Mouse (Mus musculus) left cerebral cortex, adult 18-20 months (tissue): Measurements from ENCODE around the gene 0610040J01Rik. TPM values are rescaled to one million over a fixed set of nuclear protein-coding genes. Genes with fewer than 3 reads are reported as not detected.
A peak's percentile ranks its signal among the peaks of the same experiment; 100 is the strongest.
"Not testable (repeated sequence)": the region's sequence is repeated elsewhere in the genome, so short reads cannot be mapped to it uniquely, and the experiment has no call there.

ENCODE experiments used
- DNase-seq, 2 experiments: peaks; one replicate each; pipeline ENCODE4 v3.0.0; 2021 to 2022; ENCODE audit warnings: low spot score in 2 of 2, mixed read lengths in 1 of 2
- total RNA-seq, 2 experiments: library from RNA; stranded (reverse); gene quantifications; 2 replicates each; pipeline ENCODE4 v1.2.3; 2021

The 0610040J01Rik gene
- total RNA-seq, 2 experiments from 2014 or later: 3.0 to 3.5 TPM

DNA sequence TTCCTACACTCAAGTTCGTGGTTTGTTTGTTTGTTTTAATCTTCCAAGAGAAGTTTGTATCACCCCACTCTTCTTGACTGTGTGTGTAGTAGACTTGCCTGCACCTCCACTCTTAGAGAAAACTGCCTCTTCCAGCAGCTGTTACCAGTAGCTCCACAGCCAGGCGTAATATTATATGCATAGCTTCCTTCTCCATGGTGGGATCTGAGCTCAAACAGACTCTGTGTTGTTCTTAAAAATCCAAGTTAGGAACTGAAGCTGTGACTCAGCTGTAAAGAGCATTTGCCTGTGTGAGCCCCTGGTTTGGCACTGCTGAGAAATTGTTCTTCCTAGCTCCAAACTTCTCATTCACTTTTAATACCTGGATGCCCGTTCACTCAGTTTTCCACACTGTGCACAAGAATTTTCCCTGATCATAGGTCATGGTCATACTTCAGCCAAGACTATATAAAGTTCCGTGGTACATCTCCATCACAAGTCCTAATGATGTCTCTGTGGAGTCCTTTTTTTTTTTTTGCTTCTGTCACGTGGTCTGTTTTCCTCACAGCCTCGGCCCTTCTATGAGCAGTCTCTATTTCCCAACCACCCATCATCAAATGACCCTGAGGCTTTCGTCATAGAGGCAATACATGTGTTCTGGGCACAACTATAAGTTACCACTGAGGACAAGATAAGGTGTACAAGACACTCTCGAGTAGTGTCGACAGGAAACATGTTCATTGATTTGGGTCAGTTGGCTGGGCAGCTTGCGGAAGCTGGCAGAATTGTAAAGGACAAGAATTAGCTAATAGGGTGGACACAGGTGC, 16.4 kb downstream of the 0610040J01Rik start:
- DNase-seq: no peak

DNA sequence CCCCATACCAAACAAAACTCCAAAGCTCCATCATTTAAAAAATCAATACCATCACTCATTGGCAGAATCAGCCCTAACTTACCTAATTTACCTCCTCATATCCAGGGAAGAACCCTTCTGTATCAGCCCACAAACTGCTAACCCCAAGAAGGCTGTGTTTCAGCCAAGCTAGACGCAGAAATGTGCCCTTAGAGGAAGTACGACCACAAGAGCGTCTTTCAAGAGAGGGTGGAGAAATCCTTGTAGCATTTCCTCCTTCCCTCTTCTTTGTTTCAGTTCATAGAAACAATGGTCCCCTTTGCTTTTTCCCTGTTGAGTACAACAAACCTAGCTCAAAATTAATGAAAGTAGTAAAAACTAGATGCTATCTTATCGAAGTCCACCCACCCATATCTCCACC, 18.9 kb downstream of the 0610040J01Rik start:
- DNase-seq: no peak

DNA sequence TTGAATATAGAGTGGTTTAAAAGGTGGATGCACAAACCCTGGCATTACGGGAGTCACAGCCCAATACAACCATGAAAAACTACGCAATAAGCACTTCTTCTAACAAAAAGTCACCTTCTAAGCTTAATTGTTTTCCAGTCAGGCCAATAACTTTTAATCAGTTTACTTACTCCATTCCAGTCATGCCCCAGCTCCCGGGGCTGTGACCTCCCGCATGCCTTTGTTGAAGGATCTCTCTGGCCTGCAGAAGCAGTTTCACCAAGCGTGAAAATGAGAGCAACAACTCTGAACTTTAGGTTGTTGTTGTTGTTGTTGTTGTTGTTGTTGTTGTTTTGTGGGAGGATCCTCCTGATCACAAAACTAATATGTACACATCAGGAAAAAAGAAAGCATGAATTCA, 21.8 kb downstream of the 0610040J01Rik start:
- DNase-seq: no peak

DNA sequence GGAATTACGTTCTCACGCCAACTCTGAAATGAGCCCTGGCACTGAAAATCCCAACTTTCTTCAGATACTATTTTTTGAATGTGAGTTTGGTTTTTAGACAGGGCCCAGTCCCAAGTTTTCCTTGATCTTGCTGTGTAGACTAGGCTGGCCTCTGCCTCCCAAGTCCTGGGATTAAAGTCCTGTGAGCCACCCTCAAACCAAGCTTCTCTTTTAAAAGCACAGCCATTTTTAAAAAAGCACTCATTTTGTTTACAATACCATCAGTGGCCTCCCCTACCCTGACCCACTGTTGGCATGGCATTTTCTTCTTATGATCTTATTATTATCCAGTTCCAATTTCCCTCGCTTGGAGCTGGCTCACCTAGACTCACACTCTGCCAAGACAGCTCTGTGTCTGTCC, 22.3 kb downstream of the 0610040J01Rik start:
- DNase-seq: no peak

DNA sequence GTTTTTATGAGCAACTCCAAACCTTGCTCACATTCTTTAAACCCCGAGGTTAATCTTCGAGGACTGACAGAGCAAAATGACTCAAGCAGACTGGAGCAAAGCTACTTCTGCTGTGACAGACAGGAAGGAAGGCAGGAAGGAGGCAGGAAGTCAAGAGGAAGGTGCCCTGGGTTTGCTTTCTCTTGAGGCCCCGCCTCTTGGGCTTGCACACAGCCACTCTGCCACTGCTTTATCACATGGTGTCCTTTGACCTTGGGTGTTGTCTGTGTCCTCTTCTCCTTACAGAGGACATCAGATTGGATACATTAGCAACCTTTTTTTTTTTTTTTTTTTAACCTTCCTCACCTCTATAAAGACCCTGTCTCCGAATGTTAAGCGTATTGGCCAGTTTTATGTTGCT, 25.0 kb downstream of the 0610040J01Rik start:
- no peak for DNase-seq

DNA sequence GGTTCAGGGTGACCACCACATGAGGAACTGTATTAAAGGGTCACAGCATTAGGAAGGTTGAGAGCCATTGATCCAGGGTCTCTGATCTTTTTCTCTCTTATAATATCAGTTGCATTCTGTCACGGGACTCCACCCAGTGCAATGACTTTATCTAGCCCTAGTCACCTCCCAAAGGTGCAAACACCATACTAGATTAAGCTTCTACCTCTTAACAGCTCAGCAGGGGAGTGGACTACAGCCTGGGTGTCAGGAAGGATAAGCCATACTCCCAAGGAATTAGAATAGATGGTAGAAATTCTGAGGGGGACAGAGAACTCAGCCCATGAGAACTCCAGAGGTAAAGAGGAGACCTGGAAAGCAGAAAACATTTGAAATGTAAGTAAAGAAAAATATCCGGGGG, 25.7 kb downstream of the 0610040J01Rik start:
- no peak for DNase-seq

DNA sequence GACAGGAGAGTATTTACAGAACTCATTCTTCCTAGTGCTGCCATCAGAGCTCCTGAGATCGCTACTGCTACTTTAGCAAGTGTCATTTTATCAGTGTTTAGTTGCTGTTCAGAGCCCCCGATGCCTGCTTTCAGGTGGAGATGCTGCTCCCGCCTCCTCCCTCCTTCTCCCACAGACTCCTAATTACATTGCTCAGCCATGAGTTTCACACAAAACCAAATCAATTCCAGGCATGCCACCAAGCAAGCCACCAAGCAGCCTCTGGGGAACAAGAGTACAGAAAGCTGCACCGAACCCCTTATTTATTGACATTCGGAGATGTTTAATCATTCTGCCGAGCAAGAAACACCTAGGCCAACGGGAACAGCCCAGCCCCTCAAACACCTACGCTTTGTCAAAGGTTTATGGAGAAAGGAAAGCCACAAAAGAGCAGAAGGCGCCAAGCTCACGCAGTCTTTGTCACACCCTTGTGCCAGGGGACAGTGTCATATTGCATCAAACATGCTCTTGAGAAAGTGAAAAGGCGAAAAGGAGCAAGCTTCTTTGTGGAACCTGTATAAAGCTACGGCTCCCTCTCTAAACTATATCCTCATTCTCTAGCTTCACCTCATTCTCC, 27.7 kb downstream of the 0610040J01Rik start:
- no peak for DNase-seq

DNA sequence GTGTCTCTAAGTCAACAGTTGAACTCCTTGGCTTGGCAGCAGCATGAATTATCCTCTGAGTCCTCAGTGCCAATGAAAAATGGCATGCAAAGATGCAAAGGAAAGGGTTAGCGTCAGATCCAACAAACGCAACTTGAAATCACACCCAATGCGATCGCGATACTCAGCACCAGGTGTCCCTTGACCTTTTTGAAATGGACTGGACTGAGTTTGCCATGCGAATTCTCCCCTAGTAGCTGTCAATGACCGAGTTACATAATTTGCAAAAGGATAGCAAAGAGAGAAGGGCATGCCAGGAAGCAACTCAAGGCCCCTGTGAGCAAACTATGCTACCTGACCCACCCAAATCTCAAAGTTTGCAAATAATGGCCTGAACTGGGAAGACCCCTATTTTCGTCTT, 34.9 kb downstream of the 0610040J01Rik start:
- DNase-seq: no peak

DNA sequence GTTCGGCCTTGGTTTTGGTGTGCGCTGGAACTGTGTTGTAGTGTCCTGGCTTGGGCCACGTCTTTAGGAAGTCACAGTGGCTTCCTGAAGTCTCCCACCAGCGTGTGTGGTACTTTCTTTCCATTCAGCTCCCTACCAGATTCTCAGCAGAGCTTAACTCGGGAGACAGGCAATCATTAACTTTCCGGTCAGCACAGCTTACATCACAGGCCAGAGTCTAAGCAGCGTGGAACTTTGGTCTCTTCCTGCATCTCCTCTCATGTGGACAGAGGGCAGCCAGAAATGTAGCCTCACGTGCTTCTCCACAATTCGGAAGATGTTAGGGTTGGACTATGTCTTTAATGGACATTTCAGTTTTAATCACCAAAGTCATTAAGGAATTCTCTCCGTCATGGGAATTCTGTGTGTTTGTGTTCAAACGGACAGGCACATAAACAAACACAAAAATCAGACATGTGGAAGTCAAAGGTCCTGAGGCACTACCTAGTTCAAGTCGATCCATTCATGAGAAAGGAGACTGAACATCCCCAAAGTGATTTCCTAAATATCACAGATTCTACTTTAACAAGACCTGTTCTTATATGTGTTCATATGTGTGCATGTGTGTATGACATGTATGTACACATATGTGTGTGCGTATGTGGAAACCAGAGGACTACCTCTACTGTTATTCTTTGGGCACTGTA, 35.5 kb downstream of the 0610040J01Rik start:
- no peak for DNase-seq

DNA sequence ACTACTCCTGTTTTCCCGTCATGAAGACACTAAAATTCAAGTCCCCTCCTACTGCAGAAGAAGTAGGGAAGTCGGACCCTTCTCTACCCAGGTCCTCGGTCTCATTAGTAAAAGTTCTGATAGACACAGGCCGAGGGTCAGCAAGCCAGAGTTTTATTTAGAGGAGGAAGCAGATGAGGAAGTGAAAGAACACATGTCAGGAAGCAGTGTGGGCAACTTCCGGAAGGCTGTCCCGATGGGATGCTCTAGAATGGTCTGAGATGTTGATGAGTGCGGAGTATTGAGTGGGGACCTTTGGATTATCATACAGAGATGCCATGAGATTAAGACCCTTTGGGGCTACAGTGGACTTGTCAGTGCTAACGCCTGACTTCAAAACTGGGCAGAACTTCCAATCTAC, 46.7 kb downstream of the 0610040J01Rik start:
- DNase-seq: no peak

DNA sequence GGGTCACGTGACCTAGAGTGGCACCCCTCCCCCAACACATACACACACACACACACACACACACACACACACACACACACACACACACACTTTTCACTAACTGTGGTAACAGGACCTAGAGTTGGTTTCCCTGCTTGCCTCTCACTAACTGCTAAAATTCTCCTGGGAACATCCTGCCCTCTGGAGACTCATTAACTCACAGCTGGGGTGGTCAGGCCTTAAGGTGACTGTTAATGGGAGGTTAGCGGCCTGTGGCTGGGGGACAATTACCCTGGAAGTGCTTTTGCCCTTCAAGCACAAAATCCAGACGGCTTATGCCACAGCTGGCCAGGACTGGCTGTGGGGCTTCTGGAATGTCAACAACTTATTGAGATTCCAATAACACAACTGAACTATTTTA, 55.3 kb downstream of the 0610040J01Rik start:
- no peak for DNase-seq

DNA sequence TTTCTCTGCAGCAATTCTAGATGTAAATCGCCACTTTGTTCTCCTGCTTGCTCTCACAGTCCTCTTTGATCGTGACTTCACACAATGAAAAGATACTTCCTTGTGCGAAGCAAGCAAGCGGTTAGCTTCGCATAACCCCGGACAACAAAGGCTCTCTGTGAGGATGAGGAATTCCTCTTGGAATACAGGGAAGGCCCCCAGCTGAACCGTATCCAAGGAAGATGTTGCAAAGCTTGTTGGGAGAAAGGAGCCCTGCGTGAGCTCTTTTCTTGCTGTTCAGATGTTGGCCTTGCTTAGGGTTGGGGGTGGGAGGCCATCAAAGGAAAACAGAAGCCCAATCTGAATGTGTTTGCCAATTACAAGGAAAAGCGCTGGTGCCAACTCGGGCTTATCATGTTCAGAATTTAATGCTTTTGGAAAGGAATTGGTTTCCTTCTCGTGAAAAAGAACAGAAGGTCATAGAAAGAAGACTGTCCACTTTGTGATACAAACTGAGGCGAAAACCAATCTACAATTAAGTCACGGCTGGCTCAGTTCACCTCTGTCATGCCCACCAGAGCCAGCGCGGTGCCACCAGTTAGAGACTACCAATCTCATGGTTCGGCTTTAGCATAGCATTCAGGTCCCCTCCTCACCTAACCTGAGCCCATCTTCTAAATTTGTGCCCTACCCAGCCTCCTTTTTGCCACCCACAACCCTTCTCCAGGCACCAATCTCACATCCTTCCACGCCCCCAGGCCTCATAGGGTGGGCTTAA, 60.2 kb downstream of the 0610040J01Rik start:
- DNase-seq: no peak

DNA sequence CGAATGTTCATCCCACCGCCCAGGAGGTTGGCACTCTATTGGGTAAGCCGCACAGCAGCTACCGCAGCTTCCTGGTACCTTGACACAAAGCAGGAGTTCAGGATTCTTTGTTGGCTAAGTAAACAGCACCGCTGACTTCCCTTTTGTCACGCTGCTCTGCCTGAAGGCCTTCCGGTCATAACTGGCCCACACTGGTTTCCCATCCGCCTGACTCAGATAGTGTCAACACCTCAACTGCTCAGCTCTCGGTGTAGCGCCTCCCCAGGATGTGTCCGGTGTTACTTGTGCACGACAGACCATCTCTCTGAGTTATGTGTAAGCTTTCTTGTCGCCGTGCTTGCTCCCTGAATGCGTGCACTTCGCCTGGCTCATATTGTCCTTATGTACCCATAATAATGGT, 62.7 kb downstream of the 0610040J01Rik start:
- DNase-seq: no peak

DNA sequence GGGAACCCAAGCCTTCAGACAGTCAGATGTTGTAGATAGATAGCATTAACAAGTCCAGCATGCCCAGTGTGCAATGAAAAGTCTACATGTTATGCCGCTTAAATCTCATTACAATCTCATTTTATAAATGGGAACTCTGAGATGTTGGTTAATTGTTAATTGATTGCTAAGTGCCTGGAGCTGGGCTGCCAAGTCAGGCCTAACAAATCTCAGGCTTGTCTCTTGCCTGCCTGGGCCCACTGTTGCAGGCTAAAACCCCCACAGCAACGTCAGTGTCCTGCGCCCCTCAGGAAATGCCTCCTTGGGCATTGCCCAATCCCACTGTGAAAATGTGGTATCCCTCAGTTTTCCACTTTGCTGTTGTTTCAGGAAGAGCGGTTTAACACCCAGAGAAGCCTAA, 63.9 kb downstream of the 0610040J01Rik start:
- no peak for DNase-seq

DNA sequence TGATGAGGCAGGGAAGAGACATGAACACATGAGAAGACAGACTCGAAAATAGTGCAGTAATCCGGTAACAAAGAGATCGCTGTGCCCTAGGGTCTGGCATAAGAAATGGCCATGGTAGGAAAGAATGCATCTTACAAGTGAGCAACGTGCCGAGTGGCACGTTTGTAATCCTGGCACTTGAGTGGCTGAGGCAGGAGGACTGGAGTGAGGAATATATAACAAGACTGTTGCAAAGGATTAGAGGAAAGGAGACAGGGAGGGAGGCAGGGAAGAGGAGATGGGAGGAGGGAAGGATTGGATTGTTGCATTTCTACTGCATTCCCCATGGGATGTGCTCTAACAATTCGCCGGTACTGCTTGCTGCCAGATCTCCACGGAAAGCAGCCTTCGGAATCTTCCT, 66.9 kb downstream of the 0610040J01Rik start:
- no peak for DNase-seq

DNA sequence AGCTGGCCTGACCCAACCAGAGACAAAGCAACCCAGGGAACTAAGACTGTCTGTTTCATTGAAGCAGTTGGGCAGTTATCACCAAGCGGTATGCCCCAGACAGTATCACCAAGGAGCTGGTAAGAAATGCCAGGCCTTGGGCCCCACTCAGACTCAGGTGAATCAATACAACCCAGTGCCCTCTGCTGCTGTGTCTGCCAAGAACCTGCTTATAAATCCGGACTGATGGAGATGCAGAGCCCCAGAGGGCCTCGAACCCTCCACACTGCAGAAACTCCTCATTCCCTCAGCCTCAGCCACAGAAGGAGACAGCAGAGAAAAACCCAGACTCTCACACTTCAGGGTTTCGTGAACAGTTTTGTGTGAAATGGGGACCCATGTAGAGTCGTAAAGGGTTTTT, 74.1 kb downstream of the 0610040J01Rik start:
- DNase-seq: no peak

DNA sequence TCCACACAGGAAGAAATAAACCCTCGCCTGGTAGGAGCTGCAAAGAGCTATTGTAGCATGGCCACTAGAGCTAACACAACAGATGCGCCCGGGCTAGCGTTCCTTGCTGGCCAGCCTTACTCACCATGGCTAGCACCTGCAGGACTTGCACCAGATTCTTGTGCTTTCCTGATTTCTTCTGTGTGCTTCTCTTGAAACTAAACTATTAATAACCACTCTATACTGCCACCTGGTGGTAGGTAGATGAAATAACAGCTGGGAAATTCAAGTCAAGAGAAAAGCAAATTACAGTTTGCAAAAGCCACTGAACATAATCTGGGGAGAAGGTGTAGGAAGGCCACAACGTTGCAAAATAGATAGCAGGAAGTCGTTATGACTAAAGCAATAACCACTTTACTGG, 74.5 kb downstream of the 0610040J01Rik start:
- DNase-seq: peak in 1 of 2 experiments; percentile 10

DNA sequence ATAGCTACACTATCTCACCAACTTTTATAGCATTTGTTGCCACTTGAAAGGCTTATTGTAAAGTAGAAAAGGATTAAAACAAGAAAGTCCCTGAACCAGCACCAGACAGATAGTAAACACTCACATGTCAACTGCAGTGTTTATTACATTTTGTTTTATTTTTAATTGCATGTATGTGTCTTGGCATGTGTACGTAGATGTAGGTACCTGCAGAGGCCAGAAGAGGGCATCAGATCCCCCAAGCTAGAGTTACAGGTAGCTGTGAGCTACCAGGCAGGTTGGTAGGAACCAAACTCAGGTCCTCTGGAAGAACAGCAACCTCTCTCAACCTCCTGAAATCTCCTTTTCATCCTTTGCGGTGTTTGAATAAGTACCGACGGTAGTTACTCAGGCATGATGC, 74.9 kb downstream of the 0610040J01Rik start:
- no peak for DNase-seq

DNA sequence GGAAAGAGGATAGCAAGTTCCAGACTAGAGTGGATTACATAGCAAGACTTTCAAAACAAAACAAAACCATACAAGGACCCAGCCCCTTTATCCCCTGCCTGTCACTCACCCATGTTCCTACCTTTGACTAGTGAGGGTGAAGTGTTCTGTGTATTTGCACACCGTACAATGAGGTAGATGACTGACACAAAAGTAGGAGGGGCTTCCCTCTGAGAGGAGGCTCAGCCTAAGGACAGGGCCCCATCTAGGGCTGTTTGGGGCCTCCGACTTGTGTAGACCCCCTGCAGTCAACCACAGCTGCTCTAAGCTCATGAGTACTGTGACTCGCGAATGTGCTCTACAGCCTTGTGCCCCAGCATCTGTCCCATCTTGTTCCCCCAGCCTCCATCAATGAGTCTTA, 79.1 kb downstream of the 0610040J01Rik start:
- no peak for DNase-seq

DNA sequence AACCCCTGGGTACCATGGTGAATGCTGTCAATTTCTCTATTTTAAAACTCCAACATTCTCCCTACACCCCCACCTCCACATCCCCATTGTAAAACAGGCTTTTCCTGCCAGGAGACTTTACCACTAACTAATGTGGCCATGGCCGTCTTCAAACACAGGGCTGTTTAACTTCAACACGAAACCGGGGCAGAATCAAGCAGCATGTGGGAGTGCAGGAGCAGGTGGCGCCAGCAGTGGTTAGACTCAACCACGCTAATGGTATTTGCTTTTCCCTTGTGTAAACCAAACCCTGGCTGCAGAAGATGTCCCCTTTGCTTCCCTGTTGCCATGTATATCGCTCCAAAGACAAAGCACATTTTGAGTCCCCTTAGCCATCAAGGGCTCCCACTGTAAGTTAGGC, 79.7 kb downstream of the 0610040J01Rik start:
- no peak for DNase-seq

DNA sequence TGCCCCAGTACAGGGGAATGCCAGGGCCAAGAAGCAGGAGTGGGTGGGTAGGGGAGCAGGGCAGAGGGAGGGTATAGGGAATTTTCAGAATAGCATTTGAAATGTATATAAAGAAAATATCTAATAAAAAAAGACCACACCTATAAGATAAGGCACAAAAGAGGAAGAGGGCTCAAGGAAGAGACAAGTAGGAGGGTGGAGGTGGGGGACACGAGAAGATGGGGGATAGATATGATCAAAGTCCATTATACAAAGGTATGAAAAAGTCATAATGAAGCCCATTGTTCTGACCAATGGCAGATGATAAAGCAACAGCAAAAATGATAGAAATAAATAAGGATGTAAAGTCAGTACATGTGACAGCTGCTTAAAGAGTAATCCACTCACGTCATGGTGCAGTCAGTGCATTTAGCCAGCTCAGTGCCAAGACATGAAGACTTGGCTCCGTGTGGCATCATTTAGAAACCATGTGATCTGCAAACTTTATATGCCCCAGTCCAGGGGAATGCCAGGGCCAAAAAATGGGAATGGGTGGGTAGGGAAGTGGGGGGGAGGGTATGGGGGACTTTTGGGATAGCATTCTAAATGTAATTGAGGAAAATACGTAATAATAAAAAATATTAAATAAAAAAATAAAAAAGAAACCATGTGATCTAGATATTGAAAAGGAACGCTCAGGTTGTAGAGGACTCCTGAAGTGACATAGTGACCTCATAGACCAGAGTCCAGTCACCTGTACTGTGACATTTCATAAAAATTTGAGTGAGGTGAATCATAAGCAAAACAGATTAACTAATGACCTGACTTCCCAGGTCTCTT, 85.0 kb downstream of the 0610040J01Rik start:
- DNase-seq: not testable (repeated sequence)
